Mouse (Mus musculus): ENCODE measurements around the gene Ints7.

Gene Ints7

DNA sequence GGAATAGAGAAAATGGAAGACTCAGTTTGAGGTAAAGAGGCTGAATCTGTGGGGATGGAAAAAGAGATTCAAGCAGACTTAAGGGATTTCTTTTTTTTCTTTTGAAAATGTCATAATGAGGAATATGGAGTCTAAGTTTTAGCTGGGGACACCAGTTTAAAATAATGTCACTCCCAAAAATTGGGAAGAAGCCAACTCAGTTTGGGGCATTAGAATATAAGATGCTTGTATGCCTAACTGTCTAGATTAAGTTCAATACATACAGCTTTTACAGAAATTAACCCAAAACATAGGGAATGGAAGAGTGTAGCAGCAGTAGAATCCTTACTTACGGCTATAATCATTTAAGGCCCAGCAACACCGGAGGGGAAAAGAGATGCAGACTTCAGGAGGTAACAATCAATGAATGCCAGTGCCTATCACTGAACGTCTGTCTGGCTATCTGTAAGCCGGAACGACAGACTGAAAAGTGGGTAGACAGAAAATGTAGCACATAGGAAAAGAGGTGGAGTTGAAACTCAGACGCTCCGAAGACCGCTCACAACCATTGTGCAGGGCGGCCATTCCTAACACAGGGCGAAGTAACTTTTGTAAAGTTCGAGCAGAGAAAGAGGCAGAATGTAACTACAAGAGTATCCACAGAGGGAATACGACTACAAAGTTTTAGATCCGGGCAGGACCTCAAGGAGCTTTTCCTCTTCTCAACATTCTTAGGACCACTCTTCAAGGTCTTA is 1.4 kb upstream of the Ints7 start:
- Histone ChIP-seq H3K27me3 (ENCODE audit: insufficient read depth, low read length) (no peaks in the 10 kb centered on the region), H3K36me3 (ENCODE audit: insufficient read depth, low read length) (peaks cover 62% of the 10 kb centered on the region), H3K9me3 (ENCODE audit: low read length) (peaks cover under 1% of the 10 kb centered on the region; the same call in 1 of the 2 replicates), H3K4me1 (replicated peaks; ENCODE audit: low read depth, low read length) (peaks cover 49% of the 10 kb centered on the region), H3K4me3 (replicated peaks; ENCODE audit: low read length) (peak overlapping the region; percentile 97)
- no peak for TF ChIP-seq CTCF (conservative IDR thresholded peaks at IDR 0.05; ENCODE audit: low read length)
- TF ChIP-seq NANOG (IDR thresholded peaks at IDR 0.05; ENCODE audit: borderline replicate concordance, low read length): no peak
- TF ChIP-seq POU5F1 (IDR thresholded peaks at IDR 0.05; ENCODE audit: borderline replicate concordance, low read length): no peak

- peaks cover 9% of the 10 kb centered on the region for H3K9me3 ChIP-seq (ENCODE audit: low read length)
- peak overlapping the region; percentile 97 for H3K4me3 ChIP-seq (replicated peaks; ENCODE audit: low read length)
- TF ChIP-seq POU5F1 (IDR thresholded peaks at IDR 0.05; ENCODE audit: borderline replicate concordance, low read length) (no peak), CTCF (conservative IDR thresholded peaks at IDR 0.05; ENCODE audit: low read length) (no peak), NANOG (IDR thresholded peaks at IDR 0.05; ENCODE audit: borderline replicate concordance, low read length) (no peak)
Observed at GRCm38 (mm10) chr1:191574871-191575457, 472 bp upstream of the Ints7 start.

GRCm38 (mm10) chr1:191579524-191579923 is 4.1 kb downstream of the Ints7 start:
- peaks cover 14% of the 10 kb centered on the region for H3K4me1 ChIP-seq (replicated peaks; ENCODE audit: low read depth, low read length)
- H3K36me3 ChIP-seq (ENCODE audit: insufficient read depth, low read length): peaks cover 69% of the 10 kb centered on the region
- H3K27me3 ChIP-seq (ENCODE audit: insufficient read depth, low read length): no peaks in the 10 kb centered on the region
- peaks cover 17% of the 10 kb centered on the region for H3K9me3 ChIP-seq (ENCODE audit: low read length)
- TF ChIP-seq CTCF (conservative IDR thresholded peaks at IDR 0.05; ENCODE audit: low read length) (no peak), POU5F1 (IDR thresholded peaks at IDR 0.05; ENCODE audit: borderline replicate concordance, low read length) (no peak), NANOG (IDR thresholded peaks at IDR 0.05; ENCODE audit: borderline replicate concordance, low read length) (no peak)
- no peak overlapping the region for H3K4me3 ChIP-seq (replicated peaks; ENCODE audit: low read length)

More at GRCm38 (mm10) chr1:191574871-191575457, 472 bp upstream of the Ints7 start:
- no peaks in the 10 kb centered on the region for H3K27me3 ChIP-seq (ENCODE audit: insufficient read depth, low read length)
- H3K36me3 ChIP-seq (ENCODE audit: insufficient read depth, low read length): peaks cover 62% of the 10 kb centered on the region
- H3K4me1 ChIP-seq (replicated peaks; ENCODE audit: low read depth, low read length): peaks cover 46% of the 10 kb centered on the region

DNA sequence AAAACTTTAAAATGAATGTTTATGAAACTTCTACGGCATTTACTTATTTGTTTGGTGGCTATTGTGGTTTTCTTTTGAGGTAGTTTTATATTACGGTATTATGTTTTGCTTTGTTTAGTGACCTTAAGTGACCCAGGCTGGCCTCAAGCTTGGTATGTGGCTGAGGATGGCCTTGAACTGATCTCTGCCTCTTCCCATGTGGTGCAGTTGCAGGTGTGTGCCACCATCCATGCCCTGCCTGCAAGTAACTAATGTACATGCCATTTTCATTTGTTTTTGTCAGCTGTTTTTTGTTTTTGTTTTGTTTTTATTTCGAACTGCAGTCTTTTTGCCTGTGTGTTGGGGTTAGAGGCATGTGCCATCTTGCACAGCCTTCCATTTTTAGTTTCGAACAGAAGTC is 6.2 kb downstream of the Ints7 start:
- Histone ChIP-seq H3K27me3 (ENCODE audit: insufficient read depth, low read length) (no peaks in the 10 kb centered on the region), H3K4me1 (replicated peaks; ENCODE audit: low read depth, low read length) (peaks cover 10% of the 10 kb centered on the region)
- no peak for TF ChIP-seq CTCF (conservative IDR thresholded peaks at IDR 0.05; ENCODE audit: low read length)
- no peak for TF ChIP-seq NANOG (IDR thresholded peaks at IDR 0.05; ENCODE audit: borderline replicate concordance, low read length)
- TF ChIP-seq POU5F1 (IDR thresholded peaks at IDR 0.05; ENCODE audit: borderline replicate concordance, low read length): no peak

GRCm38 (mm10) chr1:191583836-191584235 is 8.4 kb downstream of the Ints7 start:
- Histone ChIP-seq H3K4me1 (replicated peaks; ENCODE audit: low read depth, low read length) (0 out of 2 replicates have a peak, but pooled peaks cover 3% of the 10 kb centered on the region), H3K9me3 (ENCODE audit: low read length) (peaks cover 17% of the 10 kb centered on the region), H3K4me3 (replicated peaks; ENCODE audit: low read length) (no peak overlapping the region), H3K27me3 (ENCODE audit: insufficient read depth, low read length) (no peaks in the 10 kb centered on the region), H3K36me3 (ENCODE audit: insufficient read depth, low read length) (peaks cover 93% of the 10 kb centered on the region)
- TF ChIP-seq CTCF (conservative IDR thresholded peaks at IDR 0.05; ENCODE audit: low read length) (no peak), NANOG (IDR thresholded peaks at IDR 0.05; ENCODE audit: borderline replicate concordance, low read length) (no peak), POU5F1 (IDR thresholded peaks at IDR 0.05; ENCODE audit: borderline replicate concordance, low read length) (no peak)

More for the DNA sequence above, 6.2 kb downstream of the Ints7 start:
- Histone ChIP-seq H3K36me3 (ENCODE audit: insufficient read depth, low read length) (peaks cover 90% of the 10 kb centered on the region), H3K4me3 (replicated peaks; ENCODE audit: low read length) (no peak overlapping the region), H3K9me3 (ENCODE audit: low read length) (peaks cover 17% of the 10 kb centered on the region)

- no peaks in the 10 kb centered on the region for H3K27me3 ChIP-seq (ENCODE audit: insufficient read depth, low read length)
- H3K36me3 ChIP-seq (ENCODE audit: insufficient read depth, low read length): peaks cover 89% of the 10 kb centered on the region
- TF ChIP-seq NANOG (IDR thresholded peaks at IDR 0.05; ENCODE audit: borderline replicate concordance, low read length) (no peak), POU5F1 (IDR thresholded peaks at IDR 0.05; ENCODE audit: borderline replicate concordance, low read length) (no peak), CTCF (conservative IDR thresholded peaks at IDR 0.05; ENCODE audit: low read length) (no peak)
- H3K9me3 ChIP-seq (ENCODE audit: low read length): peaks cover 13% of the 10 kb centered on the region
- no peak overlapping the region for H3K4me3 ChIP-seq (replicated peaks; ENCODE audit: low read length)
- 0 out of 2 replicates have a peak, but pooled peaks cover 3% of the 10 kb centered on the region for H3K4me1 ChIP-seq (replicated peaks; ENCODE audit: low read depth, low read length)
Observed at GRCm38 (mm10) chr1:191584483-191584882, 9.0 kb downstream of the Ints7 start.

DNA sequence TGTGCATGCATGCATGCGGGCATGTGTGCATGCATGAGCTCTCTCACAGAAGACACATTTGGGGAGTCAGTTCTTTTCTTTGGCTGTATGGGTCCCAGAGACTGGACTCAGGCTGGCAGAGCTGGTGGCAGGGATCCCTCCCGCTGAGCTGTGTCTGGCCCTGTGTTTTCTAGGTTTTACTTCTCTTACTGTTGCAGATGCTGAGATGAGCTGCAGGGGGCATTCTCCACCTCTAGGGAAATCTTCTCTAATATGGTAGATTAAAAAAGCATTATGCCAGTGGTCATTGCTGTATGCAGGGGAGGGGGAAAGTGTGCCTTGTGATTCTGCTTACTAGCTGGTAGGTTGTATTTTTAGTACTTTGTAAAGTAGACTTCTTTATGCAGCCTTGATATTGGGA is 10.3 kb downstream of the Ints7 start:
- no peak for TF ChIP-seq NANOG (IDR thresholded peaks at IDR 0.05; ENCODE audit: borderline replicate concordance, low read length)
- no peak for TF ChIP-seq POU5F1 (IDR thresholded peaks at IDR 0.05; ENCODE audit: borderline replicate concordance, low read length)
- TF ChIP-seq CTCF (conservative IDR thresholded peaks at IDR 0.05; ENCODE audit: low read length): no peak
- Histone ChIP-seq H3K4me3 (replicated peaks; ENCODE audit: low read length) (no peak overlapping the region), H3K9me3 (ENCODE audit: low read length) (peaks cover under 1% of the 10 kb centered on the region; the same call in 1 of the 2 replicates), H3K36me3 (ENCODE audit: insufficient read depth, low read length) (peaks cover 91% of the 10 kb centered on the region), H3K4me1 (replicated peaks; ENCODE audit: low read depth, low read length) (0 out of 2 replicates have a peak, but pooled peaks cover 3% of the 10 kb centered on the region), H3K27me3 (ENCODE audit: insufficient read depth, low read length) (no peaks in the 10 kb centered on the region)

DNA sequence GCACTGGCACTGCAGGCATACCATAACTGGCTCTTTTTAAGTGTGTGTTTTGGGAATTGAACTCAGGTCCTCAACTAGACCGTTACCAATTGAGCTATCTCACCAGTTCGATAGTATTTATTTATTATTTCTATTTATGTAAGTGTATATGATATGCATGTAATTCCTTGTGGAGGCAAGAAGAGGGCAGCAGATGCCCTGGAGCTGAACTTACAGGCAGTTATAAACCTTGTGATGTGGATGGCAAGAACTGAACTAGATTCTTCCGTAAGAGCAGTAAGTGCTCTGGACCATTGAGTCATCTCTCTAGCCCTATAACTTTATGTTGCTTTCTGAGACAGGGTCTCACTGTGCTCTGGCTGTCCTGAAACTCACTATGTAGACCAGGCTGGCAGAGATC is 11.6 kb downstream of the Ints7 start:
- Histone ChIP-seq H3K36me3 (ENCODE audit: insufficient read depth, low read length) (peaks cover 89% of the 10 kb centered on the region), H3K9me3 (ENCODE audit: low read length) (no peaks in the 10 kb centered on the region), H3K4me1 (replicated peaks; ENCODE audit: low read depth, low read length) (0 out of 2 replicates have a peak, but pooled peaks cover 3% of the 10 kb centered on the region), H3K4me3 (replicated peaks; ENCODE audit: low read length) (no peak overlapping the region), H3K27me3 (ENCODE audit: insufficient read depth, low read length) (no peaks in the 10 kb centered on the region)
- no peak for TF ChIP-seq CTCF (conservative IDR thresholded peaks at IDR 0.05; ENCODE audit: low read length)
- TF ChIP-seq NANOG (IDR thresholded peaks at IDR 0.05; ENCODE audit: borderline replicate concordance, low read length): no peak
- no peak for TF ChIP-seq POU5F1 (IDR thresholded peaks at IDR 0.05; ENCODE audit: borderline replicate concordance, low read length)

Data from E14TG2a.4 (cell line).